Mouse (Mus musculus) forebrain, embryonic 15.5 days (tissue): ENCODE measurements around the gene Aurkb. TPM values are rescaled to one million over a fixed set of nuclear protein-coding genes. Genes with fewer than 3 reads are reported as not detected.
"Not testable (repeated sequence)": the region's sequence is repeated elsewhere in the genome, so short reads cannot be mapped to it uniquely, and the experiment has no call there.

Experiments
- ATAC-seq: fragments of 200-750 bp; cut with Nextera tagmentation; replicated peaks from 2 replicates; pipeline ENCODE4 v1.8.0; 2017; ENCODE audit warnings: mild to moderate bottlenecking, moderate TSS enrichment, moderate library complexity
- H3K27ac ChIP-seq: fragments of 300-500 bp; sonication (generic); replicated peaks from 2 replicates; pipeline ENCODE4 v1.5.1; 2015; ENCODE audit warnings: mild to moderate bottlenecking, inconsistent platforms
- H3K27me3 ChIP-seq: fragments of 300-500 bp; sonication (generic); 2 replicates; pipeline ENCODE4 v1.6.1; 2015; ENCODE audit warnings: inconsistent platforms
- H3K36me3 ChIP-seq: fragments of 300-500 bp; sonication (generic); 2 replicates; pipeline ENCODE4 v1.6.1; 2015; ENCODE audit warnings: mild to moderate bottlenecking, inconsistent platforms
- H3K4me1 ChIP-seq: fragments of 300-500 bp; sonication (generic); 2 replicates; pipeline ENCODE4 v1.6.1; 2015; ENCODE audit warnings: inconsistent platforms
- H3K4me2 ChIP-seq: fragments of 300-500 bp; sonication (generic); replicated peaks from 2 replicates; pipeline ENCODE4 v1.6.1; 2015; ENCODE audit warnings: mild to moderate bottlenecking, inconsistent platforms
- H3K4me3 ChIP-seq: fragments of 300-500 bp; sonication (generic); 2 replicates; pipeline ENCODE4 v1.5.1; 2015; ENCODE audit warnings: mild to moderate bottlenecking, inconsistent platforms
- H3K9ac ChIP-seq: fragments of 300-500 bp; sonication (generic); replicated peaks from 2 replicates; pipeline ENCODE4 v1.6.1; 2015; ENCODE audit warnings: mild to moderate bottlenecking, inconsistent platforms
- H3K9me3 ChIP-seq: fragments of 300-500 bp; sonication (generic); 2 replicates; pipeline ENCODE4 v1.6.1; 2016; ENCODE audit warnings: inconsistent platforms
- WGBS: fragments of 180-500 bp; shearing (Covaris S2); methylation state at CpG from one replicate; pipeline ENCODE4 v1.1.7; 2015; ENCODE audit warnings: mixed read lengths; 5-methylcytosine and 5-hydroxymethylcytosine counted together
- polyA plus RNA-seq: library from polyadenylated mRNA; unstranded; fragments of >200 nt; fragmentation: Nextera tagmentation; extraction: Ambion mirVana; gene quantifications from 2 replicates; pipeline ENCODE4 v1.2.1, GENCODE M21; 2015

Gene Aurkb
- polyA plus RNA-seq = 68.3 and 81.8 TPM in 2 replicates

GRCm38 (mm10) chr11:69045531-69046394 is at the start of gene Aurkb:
Gene Aurkb (plus strand): TSS chr11:69045647.
- Histone ChIP-seq H3K9ac (peak within 1 kb of the TSS; percentile 53), H3K4me3 (peak within 1 kb of the TSS; percentile 66), H3K4me2 (peak within 1 kb of the TSS; percentile 99), H3K36me3 (no peaks in the 10 kb centered on the region), H3K27me3 (no peaks in the 10 kb centered on the region), H3K9me3 (no peaks in the 10 kb centered on the region), H3K27ac (peak within 1 kb of the TSS; percentile 58), H3K4me1 (peaks cover 31% of the 10 kb centered on the region)
- ATAC-seq = peak; percentile 68
- under 1% methylated on average over 54 of the region's 54 CpGs for WGBS

GRCm38 (mm10) chr11:68997080-68997479 is 48.4 kb upstream of the Aurkb start:
- Histone ChIP-seq H3K4me3 (no peak overlapping the region), H3K27ac (no peak overlapping the region), H3K4me2 (no peak overlapping the region), H3K36me3 (peaks cover 85% of the 10 kb centered on the region), H3K4me1 (no peaks in the 10 kb centered on the region), H3K27me3 (no peaks in the 10 kb centered on the region), H3K9ac (no peak overlapping the region), H3K9me3 (no peaks in the 10 kb centered on the region)
- WGBS = 93% methylated on average over 4 of the region's 4 CpGs
- ATAC-seq = no peak

GRCm38 (mm10) chr11:69002782-69003181 is 42.7 kb upstream of the Aurkb start:
- H3K4me2 ChIP-seq, H3K9ac ChIP-seq, H3K4me3 ChIP-seq, H3K27me3 ChIP-seq, ATAC-seq, H3K9me3 ChIP-seq, H3K27ac ChIP-seq: not testable (repeated sequence)
- H3K36me3 ChIP-seq = peaks cover 46% of the 10 kb centered on the region
- WGBS = 94% methylated on average over 4 of the region's 4 CpGs
- peaks cover 10% of the 10 kb centered on the region for H3K4me1 ChIP-seq

- no peaks in the 10 kb centered on the region for H3K9me3 ChIP-seq
- H3K4me3 ChIP-seq = no peak overlapping the region
- H3K27me3 ChIP-seq = no peaks in the 10 kb centered on the region
- no peak overlapping the region for H3K9ac ChIP-seq
- H3K27ac ChIP-seq = no peak overlapping the region
- peaks cover 13% of the 10 kb centered on the region for H3K4me1 ChIP-seq
- no peak for ATAC-seq
- H3K36me3 ChIP-seq = peaks cover 38% of the 10 kb centered on the region
- H3K4me2 ChIP-seq = no peak overlapping the region
- WGBS = 70% methylated on average over 4 of the region's 4 CpGs
Measured at GRCm38 (mm10) chr11:69003592-69003991, 41.9 kb upstream of the Aurkb start.

- Histone ChIP-seq H3K9ac (no peak overlapping the region), H3K4me2 (no peak overlapping the region), H3K9me3 (no peaks in the 10 kb centered on the region), H3K4me3 (no peak overlapping the region), H3K4me1 (peaks cover 13% of the 10 kb centered on the region), H3K27ac (no peak overlapping the region), H3K36me3 (peaks cover 23% of the 10 kb centered on the region), H3K27me3 (no peaks in the 10 kb centered on the region)
- no peak for ATAC-seq
- 87% methylated on average over 7 of the region's 7 CpGs for WGBS
Measured at GRCm38 (mm10) chr11:69005193-69005592, 40.3 kb upstream of the Aurkb start.

GRCm38 (mm10) chr11:69006575-69006974 is 38.9 kb upstream of the Aurkb start:
- H3K27me3 ChIP-seq, H3K27ac ChIP-seq, H3K9me3 ChIP-seq, H3K36me3 ChIP-seq, H3K9ac ChIP-seq, H3K4me3 ChIP-seq, H3K4me2 ChIP-seq, ATAC-seq: not testable (repeated sequence)
- peaks cover 23% of the 10 kb centered on the region for H3K4me1 ChIP-seq

GRCm38 (mm10) chr11:69008182-69009121 is 37.0 kb upstream of the Aurkb start, which contains the start of gene Pfas:
Gene Pfas (minus strand): TSS chr11:69008460.
- WGBS = 9% methylated on average over 38 of the region's 38 CpGs
- no peaks in the 10 kb centered on the region for H3K27me3 ChIP-seq
- peak within 1 kb of the TSS; percentile 72 for H3K27ac ChIP-seq
- no peaks in the 10 kb centered on the region for H3K9me3 ChIP-seq
- H3K4me2 ChIP-seq = peak within 1 kb of the TSS; percentile 64
- H3K36me3 ChIP-seq = no peaks in the 10 kb centered on the region; the same call in 1 of the 2 replicates
- peaks cover 30% of the 10 kb centered on the region for H3K4me1 ChIP-seq
- peak within 1 kb of the TSS; percentile 76 for H3K4me3 ChIP-seq
- peak within 1 kb of the TSS; percentile 66 for H3K9ac ChIP-seq
- peak; percentile 80 for ATAC-seq

- 89% methylated on average over 1 of the region's 1 CpGs for WGBS
- peaks cover 30% of the 10 kb centered on the region for H3K4me1 ChIP-seq
- no peak overlapping the region for H3K4me3 ChIP-seq
- H3K4me2 ChIP-seq = no peak overlapping the region
- H3K9ac ChIP-seq = no peak overlapping the region
- ATAC-seq = no peak
- no peaks in the 10 kb centered on the region for H3K27me3 ChIP-seq
- no peaks in the 10 kb centered on the region; the same call in 1 of the 2 replicates for H3K36me3 ChIP-seq
- H3K27ac ChIP-seq = no peak overlapping the region
- no peaks in the 10 kb centered on the region for H3K9me3 ChIP-seq
Measured at GRCm38 (mm10) chr11:69009508-69009907, 35.9 kb upstream of the Aurkb start.

- no peaks in the 10 kb centered on the region for H3K36me3 ChIP-seq
- H3K9ac ChIP-seq = no peak overlapping the region
- no peak overlapping the region for H3K27ac ChIP-seq
- H3K4me2 ChIP-seq = no peak overlapping the region
- ATAC-seq = no peak
- peaks cover 36% of the 10 kb centered on the region for H3K4me1 ChIP-seq
- WGBS = 93% methylated on average over 15 of the region's 15 CpGs
- no peak overlapping the region for H3K4me3 ChIP-seq
- no peaks in the 10 kb centered on the region for H3K9me3 ChIP-seq
- H3K27me3 ChIP-seq = no peaks in the 10 kb centered on the region
Measured at GRCm38 (mm10) chr11:69010400-69011323, 34.8 kb upstream of the Aurkb start.

- not testable (repeated sequence) for H3K27me3 ChIP-seq, ATAC-seq, H3K9me3 ChIP-seq, H3K36me3 ChIP-seq
- peak overlapping the region; percentile 56 for H3K4me3 ChIP-seq
- 0 out of 2 replicates have a peak overlapping the region, but pooled peaks have one; percentile 63 for H3K9ac ChIP-seq
- peak overlapping the region; percentile 90 for H3K27ac ChIP-seq
- 76% methylated on average over 2 of the region's 2 CpGs for WGBS
- H3K4me1 ChIP-seq = peaks cover 39% of the 10 kb centered on the region
- peak overlapping the region; percentile 86 for H3K4me2 ChIP-seq
Measured at GRCm38 (mm10) chr11:69011445-69011844, 34.0 kb upstream of the Aurkb start.

- Histone ChIP-seq H3K4me1 (peaks cover 42% of the 10 kb centered on the region), H3K36me3 (no peaks in the 10 kb centered on the region), H3K27ac (peak overlapping the region; percentile 90), H3K27me3 (no peaks in the 10 kb centered on the region), H3K4me2 (peak overlapping the region; percentile 86), H3K9ac (peak overlapping the region; percentile 63), H3K9me3 (no peaks in the 10 kb centered on the region), H3K4me3 (peak overlapping the region; percentile 56)
- 2% methylated on average over 18 of the region's 18 CpGs for WGBS
- ATAC-seq = peak; percentile 63
Measured at GRCm38 (mm10) chr11:69012071-69012601, 33.3 kb upstream of the Aurkb start.
